Mouse (Mus musculus): ENCODE results near the gene Cutc.

Gene Cutc

DNA sequence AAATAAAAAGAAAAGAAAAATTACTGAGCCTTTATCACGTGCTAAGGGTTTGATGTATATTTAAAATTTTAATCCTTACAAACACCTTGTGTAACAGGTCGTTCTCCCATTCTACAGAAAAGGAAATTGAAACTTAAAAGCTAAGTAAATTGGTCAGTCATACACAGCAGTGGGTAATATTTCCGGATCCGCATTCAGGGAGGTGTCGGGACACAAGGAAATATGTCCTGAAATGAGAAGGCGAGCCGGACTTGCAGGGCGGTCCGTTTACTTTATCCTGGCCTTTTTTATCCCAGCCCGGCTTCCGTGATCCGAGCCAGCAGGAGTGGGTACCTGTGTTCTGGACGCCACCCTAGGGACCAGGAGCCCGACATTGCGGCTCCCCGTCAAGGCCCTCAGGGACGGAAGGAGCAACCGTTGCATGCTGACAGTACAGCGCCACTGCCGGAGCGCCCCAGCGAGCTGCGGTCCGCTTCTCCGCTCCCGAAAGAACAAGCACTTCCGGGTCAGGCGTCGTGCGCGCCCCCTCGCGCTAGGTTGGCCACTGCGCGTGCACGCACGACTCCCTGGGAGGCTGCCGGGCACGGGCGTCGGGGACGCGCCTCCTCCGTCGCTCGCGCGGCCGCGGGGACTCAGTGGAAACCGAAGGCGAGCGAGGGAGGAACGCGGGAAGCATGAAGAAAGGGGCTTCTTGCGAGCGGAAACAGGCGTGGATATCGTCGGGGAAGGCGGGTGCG, at the start of gene Cutc, which contains the start of gene Cox15:
Gene Cutc (plus strand): TSS at position 508 of the 737 bp plus-strand sequence.
Gene Cox15 (minus strand): TSS at position 512 of the 737 bp plus-strand sequence.
- DNase-seq (ENCODE audit: low spot score in 2 of 2), result peak; percentile 92 to 96

GRCm38 (mm10) chr19:43704211-43704610, 48.6 kb upstream of the Cutc start:
- no peak for DNase-seq (ENCODE audit: low spot score in 2 of 2)

GRCm38 (mm10) chr19:43704787-43705497, 47.9 kb upstream of the Cutc start:
- DNase-seq (ENCODE audit: low spot score in 2 of 2), result no peak

GRCm38 (mm10) chr19:43708206-43708605, 44.6 kb upstream of the Cutc start:
- no peak for DNase-seq (ENCODE audit: low spot score in 2 of 2)

- no peak for DNase-seq (ENCODE audit: low spot score in 2 of 2)
Observed at GRCm38 (mm10) chr19:43709317-43709716, 43.5 kb upstream of the Cutc start.

- no peak for DNase-seq (ENCODE audit: low spot score in 2 of 2)
Observed at GRCm38 (mm10) chr19:43711159-43711916, 41.5 kb upstream of the Cutc start.

DNA sequence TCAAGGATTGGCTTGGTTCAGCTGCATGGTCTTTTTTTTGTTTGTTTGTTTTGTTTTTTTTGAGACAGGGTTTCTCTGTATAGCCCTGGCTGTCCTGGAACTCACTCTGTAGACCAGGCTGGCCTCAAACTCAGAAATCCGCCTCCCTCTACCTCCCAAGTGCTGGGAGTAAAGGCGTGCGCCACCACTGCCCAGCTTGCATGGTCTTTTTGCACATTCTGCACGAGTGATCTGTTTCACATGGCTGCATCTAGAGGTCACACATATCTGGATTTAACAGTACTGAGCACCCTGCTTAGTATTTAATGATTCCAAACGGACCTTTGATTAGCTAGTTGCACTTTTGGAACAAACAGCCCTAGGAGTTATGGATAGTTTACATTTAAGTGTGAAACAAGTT, 40.8 kb upstream of the Cutc start:
- no peak for DNase-seq (ENCODE audit: low spot score in 2 of 2)

DNA sequence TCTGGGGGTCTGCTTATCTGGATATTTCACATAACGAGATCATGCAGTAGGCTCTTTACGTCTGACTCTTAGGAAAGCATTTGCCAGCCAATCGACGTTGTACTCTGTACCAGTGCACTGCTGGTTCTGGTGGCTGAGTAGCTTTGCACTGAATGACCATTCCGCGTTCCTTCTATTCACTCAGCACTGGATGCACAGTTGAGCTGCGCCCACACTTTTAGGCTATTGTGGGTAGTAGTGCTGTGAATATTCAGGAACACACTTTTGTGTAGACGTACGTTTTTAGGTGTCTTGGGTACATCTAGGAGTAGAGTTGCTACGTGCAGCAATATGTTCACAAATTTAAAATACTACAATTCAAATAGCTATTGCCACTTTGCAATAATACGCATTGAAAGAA, 32.7 kb upstream of the Cutc start:
- DNase-seq (ENCODE audit: low spot score in 2 of 2), result no peak

GRCm38 (mm10) chr19:43722891-43723290, 29.9 kb upstream of the Cutc start:
- DNase-seq (ENCODE audit: low spot score in 2 of 2), result no peak

- DNase-seq (ENCODE audit: low spot score in 2 of 2), result no peak
Observed at GRCm38 (mm10) chr19:43723501-43723900, 29.3 kb upstream of the Cutc start.

DNA sequence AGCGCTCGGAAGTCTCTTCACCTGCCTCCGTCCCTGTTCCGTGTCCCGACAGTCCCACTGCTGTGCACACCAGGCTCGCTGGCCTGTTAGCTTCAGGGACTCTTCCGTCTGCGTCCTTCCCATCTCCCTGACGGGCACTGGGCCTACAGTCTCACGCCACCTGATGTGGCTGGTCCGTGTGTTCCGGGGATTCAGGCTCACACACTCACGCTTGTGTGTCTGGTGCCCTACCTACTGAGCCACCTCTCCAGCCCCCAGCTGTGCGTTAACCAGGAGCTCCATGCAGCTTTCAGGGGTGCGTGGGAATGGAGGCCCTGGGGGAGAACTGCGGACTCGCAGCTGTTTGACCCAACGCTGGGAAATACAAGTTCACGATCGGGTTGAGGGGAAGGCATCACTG, 28.6 kb upstream of the Cutc start:
- DNase-seq (ENCODE audit: low spot score in 2 of 2), result no peak

GRCm38 (mm10) chr19:43724821-43725220, 28.0 kb upstream of the Cutc start:
- no peak for DNase-seq (ENCODE audit: low spot score in 2 of 2)

GRCm38 (mm10) chr19:43726510-43727146, 26.2 kb upstream of the Cutc start:
- peak in 1 of 2 experiments; percentile 23 for DNase-seq (ENCODE audit: low spot score in 2 of 2)

DNA sequence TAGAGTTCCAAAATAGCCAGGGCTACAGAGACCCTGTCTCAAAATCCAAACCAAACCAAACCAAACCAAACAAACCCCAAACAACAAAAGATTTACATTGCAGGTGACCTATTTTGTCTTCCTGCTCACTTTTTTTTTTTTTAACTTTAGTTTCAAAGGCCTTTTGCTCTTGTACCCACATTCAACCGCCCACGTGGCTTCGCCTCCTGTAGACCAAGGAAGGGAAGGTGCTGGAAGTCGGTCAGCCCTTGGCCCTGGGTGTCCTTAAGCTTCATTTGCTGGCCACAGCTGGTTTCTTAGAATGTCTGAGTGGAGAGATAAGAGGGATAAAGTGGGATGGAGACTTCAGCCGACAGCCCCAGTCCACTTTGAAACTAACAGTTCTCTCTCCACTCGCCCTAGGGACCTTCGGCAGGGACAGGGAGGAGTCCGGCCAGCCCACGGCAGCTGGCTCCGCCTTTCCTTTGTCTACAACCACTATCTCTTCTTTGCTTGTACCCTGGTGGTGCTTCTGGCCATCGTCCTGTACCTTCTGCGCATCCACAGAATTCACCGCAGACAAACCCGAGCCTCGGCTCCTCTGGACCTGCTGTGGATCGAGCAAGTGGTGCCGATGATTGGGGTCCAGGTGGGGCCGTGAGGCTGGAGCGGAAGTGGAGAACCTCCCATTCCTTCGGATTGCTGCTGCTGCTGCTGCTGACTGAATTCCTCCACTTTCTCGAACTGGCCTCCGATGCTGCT, 23.3 kb upstream of the Cutc start:
- DNase-seq (ENCODE audit: low spot score in 2 of 2), result no peak

- DNase-seq (ENCODE audit: low spot score in 2 of 2), result no peak
Observed at GRCm38 (mm10) chr19:43730037-43730428, 22.8 kb upstream of the Cutc start.

DNA sequence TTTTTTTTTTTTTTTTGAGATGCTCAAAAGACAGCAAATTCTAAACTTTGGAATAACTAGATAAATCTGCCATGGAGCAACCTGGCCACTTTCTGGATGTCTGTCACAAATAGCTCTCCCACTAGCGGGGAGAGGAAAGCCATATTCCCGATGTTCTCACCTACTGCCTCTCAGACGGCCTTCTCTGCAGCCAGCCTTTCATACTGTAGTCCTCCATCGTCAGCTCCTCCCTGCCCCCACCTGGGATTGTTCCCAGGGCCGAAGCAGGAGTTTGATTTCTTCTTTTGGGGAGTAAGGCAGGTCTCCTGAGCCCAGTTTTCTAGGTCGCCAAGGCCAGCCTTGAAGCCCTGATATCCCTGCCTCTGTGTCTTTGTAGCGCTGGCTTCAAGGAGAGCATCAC, 21.6 kb upstream of the Cutc start:
- DNase-seq (ENCODE audit: low spot score in 2 of 2), result no peak

DNA sequence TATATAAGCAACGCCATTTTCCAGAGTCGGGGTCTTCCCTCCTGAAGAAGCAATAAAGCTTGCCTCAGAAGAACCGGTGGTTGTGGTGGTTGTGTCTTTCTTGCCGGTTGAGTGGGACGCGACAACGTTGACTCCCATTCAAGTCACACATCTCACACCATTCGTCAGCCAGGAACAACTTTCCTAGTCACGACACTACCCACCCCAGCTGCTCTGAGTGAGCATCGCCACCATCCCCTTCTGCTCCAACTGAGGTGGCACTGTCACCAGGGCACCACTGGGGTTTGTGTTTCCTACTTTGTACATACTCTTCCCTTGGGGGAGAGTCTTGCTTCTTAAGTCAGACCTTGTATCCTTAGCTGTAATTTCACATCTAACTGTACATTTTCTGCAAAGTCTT, 14.4 kb upstream of the Cutc start:
- no peak for DNase-seq (ENCODE audit: low spot score in 2 of 2)

DNA sequence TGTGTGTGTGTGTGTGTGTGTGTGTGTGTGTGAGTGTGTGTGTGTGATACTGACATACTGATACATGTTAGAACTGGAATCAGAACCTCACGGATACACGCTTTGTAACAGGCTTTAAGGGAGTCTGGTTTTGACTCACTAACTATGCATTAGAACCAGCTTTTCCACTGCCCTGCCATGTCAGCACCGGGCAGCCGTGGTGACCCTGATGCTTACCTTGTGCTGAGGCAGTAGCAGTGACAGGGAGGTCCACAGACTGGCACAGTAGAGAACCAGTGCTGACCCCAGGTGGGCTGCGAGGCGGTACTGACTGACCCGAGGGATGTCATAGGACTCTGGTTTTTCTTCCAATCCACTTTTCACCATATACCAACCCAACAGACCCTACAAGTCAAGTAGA, 9.4 kb upstream of the Cutc start:
- DNase-seq (ENCODE audit: low spot score in 2 of 2), result no peak

GRCm38 (mm10) chr19:43745740-43746139, 7.1 kb upstream of the Cutc start:
- no peak for DNase-seq (ENCODE audit: low spot score in 2 of 2)

DNA sequence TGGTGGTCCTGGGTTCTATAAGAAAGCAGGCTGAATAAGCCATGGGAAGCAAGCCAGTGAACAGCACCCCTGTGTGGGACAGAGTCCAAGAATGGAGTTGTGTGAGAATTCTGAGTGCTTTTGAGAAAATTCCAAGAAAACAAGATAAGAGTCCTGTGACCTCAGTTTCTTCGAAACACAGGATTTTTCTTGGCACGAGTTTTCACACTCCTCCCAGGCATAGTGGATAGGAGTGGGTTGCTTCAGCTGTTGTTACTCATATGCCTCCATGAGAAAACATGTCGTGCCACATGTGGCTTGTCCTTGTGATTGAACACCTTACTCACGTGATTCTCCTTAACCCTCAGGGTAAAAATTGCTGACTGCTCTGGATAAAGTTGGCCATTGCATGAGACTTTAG, 4.9 kb upstream of the Cutc start:
- no peak for DNase-seq (ENCODE audit: low spot score in 2 of 2)

DNA sequence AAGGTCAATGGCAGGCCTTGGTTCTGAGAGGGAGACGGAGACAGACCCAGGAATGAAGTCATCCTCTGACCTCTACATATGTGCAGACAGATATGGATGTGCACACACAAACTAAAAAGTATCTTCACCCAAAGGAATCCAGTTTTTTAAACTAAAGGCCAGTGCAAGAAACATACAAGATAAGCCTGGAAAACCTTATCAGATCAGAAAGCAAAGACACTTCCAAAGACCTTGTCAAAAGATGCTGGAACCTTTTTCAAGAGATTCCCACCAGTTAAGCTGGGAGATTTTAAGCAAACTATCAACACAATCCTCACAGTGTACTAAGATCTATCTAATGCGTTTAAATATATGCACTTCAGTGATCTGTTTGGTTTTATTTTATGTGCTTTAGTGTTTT, 2.8 kb upstream of the Cutc start:
- DNase-seq (ENCODE audit: low spot score in 2 of 2), result no peak
